Mouse (Mus musculus) left cerebral cortex, adult 9 months (tissue): ENCODE measurements around the gene Tnnt1.
"Not testable (repeated sequence)": the region's sequence is repeated elsewhere in the genome, so short reads cannot be mapped to it uniquely, and the experiment has no call there.

Experiments
- DNase-seq, 2 experiments: peaks; one replicate each; pipeline ENCODE4 v3.0.0; 2022; ENCODE audit warnings: low spot score in 2 of 2

Gene Tnnt1

GRCm38 (mm10) chr7:4516332-4517050 lies at the start of gene Tnnt1:
TSS of gene Tnnt1 (minus strand) at chr7:4516382.
- no peak for DNase-seq

- no peak for DNase-seq
These were observed 46.5 kb upstream of the Tnnt1 start for GRCm38 (mm10) chr7:4562660-4563059.

- DNase-seq: no peak
These were observed 41.0 kb upstream of the Tnnt1 start for GRCm38 (mm10) chr7:4557167-4557560.

DNA sequence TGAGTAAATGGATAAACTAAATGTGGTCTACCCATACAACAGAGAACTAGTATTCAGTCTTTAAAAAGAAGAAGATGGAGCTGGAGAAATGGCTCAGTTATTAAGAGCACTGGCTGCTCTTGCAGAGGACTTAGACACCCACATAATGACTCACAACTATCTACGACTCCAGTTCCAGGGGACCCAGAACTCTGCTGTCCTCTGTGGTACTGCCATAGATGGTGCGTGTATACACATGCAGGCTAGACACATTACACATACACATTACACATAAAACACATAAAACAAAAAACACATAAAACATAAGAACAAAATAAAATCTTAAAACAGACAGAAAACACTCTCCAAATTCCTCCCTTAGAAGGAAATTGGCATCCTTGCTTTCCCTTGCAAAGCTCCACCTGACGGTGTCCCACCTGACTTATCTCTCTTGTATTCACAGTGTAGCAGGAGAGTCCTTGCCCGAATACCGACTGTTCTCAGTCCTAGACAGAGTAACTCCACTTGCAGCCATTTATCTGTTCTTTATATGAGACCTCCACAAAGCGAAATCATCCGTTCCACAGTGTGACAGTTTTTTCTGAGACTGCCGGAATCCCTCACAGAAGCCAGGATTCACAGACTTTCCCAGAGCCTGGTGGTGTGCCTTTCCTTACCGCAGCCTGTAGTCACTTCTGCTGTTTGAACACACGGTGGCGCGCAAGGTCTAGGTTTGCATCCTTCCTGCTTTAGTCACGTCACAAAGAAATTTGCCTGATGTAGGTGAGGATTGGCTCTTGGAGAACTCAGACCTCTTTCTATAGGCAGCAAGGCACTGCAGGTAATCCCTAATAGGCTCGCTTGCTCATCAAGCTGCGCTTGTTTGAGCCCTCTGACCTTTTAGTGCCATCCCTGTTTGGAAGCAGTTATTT lies 40.3 kb upstream of the Tnnt1 start:
- peak; percentile 62 to 82 for DNase-seq

DNA sequence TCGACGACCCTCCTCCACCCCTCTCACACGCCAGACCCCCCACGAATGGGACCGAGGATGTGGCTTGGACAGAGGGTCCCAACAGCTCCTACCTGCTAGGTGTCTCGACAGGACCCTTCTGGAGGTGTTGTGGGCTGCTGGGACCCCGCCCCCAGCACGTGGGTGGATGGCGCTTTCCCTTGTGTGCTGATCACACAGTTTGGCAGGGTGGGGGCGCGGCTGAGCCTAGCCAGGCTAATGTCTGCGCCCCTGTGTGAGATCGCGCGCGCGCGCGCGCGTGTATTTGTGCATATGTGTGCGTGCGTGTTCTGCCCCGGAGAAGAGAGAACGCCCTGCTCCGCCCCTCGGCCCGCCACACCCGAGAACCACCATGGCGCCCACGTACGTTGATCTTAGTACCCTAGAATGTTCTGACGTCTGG lies 31.0 kb upstream of the Tnnt1 start, which contains the start of gene Syt5:
Syt5 (minus strand) TSS at position 321 of the 421 bp plus-strand sequence.
- DNase-seq: peak; percentile 61 to 76

DNA sequence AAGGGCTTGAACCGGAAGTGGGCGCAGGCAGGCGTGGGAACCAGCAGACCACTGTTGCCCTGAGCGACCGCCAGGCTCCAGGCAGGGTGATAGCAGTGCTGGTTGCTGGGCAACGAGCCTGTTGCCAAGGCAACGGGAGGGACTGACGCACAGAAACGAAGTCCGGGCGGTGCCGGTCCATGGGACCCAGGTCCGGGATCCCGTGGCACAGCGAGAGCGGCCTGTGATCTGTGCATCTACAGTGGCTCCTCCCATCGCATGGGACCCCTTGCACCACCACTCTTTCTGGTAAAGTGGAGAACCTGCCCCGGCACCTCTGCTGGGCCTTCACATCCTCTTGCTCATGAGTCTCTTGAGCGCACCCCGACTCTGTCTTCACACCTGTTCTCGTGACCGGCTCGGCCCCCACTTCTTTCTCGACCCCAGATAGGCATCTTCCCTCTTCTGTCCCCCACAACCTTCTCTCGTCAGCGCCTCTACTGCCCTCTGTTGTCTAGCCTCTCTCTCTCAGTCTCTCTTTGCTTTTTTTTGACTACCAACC lies 30.5 kb upstream of the Tnnt1 start:
- peak; percentile 89 to 95 for DNase-seq

DNA sequence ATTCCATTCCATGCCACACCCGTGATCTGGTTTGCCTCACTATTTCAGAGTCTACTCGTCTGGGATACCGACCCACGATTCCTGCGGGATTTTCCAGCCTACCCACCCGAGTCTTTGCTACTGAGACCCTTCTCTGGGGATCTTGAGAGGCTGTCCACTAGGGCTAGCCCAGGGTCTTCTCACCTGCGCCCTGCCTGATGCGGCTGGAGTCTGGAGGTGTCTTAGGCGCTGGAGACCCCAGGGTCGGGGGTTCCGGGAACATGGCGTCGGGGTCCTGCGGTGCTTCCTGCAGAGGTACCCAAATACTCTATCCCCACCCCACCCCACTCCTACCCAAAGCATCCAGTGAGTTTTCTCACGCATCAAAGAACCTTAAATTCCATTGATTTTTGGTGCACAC lies 29.9 kb upstream of the Tnnt1 start:
- peak in 1 of 2 experiments; percentile 29 for DNase-seq

DNA sequence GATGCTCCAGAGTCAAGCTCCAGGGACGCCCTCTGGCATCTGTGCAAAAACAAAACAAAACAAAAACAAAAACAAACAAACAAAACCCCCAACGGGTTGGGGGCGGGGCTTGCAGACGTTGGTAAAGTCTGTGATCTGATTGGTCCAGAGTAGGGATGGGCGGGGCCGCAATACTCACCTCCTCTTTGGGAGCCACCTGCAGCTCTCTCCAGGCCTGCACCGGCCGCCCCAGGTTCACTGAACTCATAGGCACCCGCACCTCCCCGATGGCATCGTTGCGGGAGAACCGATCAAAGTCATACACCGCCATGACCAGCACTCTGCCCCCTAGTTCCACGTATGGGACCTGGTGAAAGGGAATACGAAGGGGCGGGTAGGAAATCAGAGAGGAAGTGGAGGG lies 25.8 kb upstream of the Tnnt1 start:
- no peak for DNase-seq

- DNase-seq: no peak
These were observed 25.2 kb upstream of the Tnnt1 start for GRCm38 (mm10) chr7:4541344-4541743.

DNA sequence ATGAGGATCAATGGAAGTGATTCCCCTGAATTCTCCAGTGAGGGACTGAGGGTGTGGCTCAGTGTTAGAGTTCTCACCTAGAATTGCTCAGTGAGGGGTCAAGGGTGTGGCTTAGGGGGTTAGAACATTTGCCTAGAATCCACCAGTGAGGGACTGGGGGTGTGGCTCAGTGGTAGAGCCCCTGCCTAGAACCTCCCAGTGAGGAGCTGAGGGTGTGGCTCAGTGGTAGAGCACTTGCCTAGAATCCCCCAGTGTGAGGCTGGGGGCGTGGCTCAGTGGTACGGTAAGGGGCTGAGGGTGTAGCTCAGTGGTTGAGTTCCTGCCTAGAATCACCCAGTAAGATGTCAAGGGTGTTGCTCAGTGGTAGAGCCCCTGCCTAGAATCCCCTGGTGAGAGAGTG lies 22.8 kb upstream of the Tnnt1 start:
- DNase-seq: no peak

DNA sequence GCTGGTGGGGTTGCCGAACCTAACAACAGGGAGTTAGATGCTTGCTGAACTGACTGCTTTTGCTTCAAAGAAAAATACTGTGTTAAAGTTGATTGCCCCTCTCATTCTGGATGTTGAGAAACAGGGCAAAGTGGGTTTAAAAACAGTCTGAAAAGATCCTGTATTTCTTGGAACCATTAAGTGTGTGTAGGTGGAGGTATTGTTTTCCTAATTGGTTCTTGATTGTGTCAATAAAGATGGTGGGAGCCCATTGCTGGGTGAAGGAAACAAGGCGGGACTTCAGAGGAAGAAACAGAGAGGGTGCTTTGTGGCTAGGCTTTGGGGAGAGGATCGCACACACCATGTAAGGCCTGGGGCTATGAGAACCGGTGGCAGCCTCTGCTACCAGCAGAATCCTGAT lies 21.0 kb upstream of the Tnnt1 start:
- DNase-seq: no peak

DNA sequence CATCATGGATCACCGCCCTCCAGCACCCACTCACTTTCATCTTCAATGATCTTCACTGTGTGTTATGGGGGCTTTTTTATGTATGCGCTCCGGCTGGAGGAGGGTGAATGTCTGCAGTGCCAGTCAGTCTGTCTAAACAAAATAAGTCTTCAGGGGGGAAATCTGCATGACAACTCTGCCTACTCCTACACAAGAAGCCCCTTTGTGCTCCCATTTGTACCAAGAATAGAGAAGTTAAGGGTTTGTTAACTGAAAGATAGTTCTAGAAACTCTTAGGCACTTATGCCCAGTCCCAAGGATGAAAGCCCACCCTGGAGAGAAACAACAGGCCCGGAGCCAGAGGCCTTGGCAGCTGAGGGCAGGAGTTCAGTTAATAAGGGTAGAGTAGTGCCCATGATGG lies 20.2 kb upstream of the Tnnt1 start:
- DNase-seq: no peak

GRCm38 (mm10) chr7:4532005-4532729 lies 16.0 kb upstream of the Tnnt1 start, which contains the start of gene Dnaaf3:
TSS of gene Dnaaf3 (minus strand) at chr7:4532453.
- DNase-seq: no peak

DNA sequence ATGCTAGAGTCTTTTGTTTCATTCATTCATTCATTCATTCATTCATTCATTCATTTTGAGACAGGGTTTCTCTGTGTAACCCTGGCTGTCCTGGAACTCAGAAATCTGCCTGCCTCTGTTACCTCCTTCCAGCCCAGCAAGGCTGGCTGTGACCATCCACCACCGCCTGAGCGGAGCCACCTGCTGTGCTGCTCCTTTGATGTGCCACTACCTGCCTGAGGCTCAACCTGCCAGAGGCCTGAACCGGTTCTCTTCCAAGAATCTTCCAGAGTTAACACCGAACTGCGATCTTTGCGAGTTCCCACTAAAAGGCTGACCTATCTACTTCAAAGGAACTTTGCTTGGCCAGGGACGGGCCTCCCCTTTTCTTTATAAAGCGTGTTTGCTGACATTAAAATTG lies 14.0 kb upstream of the Tnnt1 start:
- DNase-seq: not testable (repeated sequence)

DNA sequence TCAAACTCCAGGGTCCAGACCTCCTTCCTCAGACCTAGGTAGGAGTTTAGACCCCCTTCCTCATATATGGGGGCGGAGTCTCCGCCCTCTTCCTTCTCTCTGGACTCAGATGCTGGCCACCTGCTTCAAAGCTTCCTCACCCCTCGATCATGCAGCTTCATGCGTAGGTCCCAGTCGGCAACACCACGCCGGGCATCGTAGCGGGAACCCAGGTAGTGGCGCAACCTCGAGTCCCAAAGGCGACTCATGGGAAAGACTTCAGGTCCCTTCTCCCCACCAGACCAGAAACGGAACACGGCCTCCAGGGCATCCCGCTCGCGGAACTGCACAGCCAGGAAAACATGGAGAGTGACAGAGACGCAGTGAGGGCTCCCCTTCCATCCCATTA lies 11.1 kb upstream of the Tnnt1 start:
- no peak for DNase-seq

- peak in 1 of 2 experiments; percentile 73 for DNase-seq
These were observed 10.4 kb upstream of the Tnnt1 start for GRCm38 (mm10) chr7:4526341-4527301.

DNA sequence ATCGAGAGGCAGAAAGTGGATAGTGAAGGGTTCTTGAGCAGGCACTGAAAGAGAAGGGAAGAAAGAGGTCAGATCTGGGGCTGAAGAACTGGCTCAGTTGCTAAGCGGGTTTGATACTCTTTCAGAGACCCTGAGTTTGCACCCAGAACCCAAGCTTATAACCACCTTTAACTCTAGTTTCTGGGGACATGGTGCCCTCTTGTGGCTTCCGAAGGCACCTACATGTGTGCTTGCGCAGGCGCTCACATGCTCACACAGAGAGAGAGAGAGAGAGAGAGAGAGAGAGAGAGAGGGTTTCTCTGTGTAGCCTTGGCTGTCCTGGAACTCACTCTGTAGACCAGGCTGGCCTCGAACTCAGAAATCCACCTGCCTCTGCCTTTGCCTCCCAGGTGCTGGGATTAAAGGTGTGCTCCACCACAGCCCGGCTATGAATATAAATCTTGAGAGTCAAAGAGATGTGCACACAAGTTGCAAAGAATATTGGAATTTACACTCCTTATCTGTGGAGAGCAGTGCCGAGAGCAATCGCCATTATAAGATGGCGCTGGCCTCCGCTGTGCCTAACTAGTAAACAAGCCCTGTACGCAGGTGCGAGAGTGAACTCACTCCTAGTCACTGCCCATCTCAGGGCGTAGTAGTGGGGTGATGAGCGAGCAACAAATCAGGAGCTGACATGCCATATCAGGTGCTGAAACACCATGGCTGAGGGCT lies 8.2 kb upstream of the Tnnt1 start, which contains the start of gene Tnni3:
Tnni3 (minus strand) TSS at position 18 of the 711 bp plus-strand sequence.
- DNase-seq: peak in 1 of 2 experiments; percentile 52

DNA sequence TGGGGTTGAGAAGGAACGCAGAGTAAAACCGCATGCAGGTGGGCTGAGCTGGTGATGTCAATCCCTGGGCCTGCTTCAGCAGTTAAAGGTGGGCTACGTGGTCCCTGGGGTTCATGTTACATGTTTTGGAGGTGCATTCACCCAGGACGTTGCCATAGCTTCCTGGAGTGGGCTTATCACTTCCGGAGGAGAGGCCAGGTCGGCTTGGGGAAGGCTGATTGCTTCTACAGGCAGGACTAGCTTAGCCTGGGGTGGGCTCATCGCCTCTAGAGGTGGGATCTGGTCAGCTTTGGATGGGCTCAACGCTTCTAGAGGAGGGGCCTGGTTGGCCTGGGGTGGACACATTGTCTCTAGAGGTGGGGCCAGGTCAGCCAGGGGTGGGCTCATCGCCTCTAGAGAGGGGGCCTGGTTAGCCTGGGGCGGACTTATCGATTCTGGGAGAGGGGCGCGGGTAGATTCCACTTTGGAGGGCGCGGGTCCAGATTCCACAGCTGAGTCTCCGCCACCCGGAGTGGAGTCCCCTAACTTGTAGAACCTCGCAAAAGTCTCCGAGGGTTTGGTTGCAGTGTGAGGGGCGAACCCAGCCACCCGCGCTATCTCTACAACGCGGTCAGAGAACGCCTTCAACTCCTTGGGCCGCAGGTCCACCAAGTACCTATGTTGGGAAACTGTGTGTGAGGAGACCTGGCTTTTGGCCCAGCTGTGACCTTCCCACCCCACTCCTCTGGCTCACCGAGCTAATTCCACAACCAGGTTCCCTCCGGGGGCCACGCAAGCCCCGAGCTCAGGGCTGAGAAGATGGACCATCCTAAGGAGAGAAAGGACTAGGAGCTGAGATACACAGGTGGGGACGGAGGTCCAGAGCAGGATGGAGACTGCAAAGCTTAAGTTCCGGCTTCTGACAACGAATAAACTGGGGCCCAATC lies 7.3 kb upstream of the Tnnt1 start:
- DNase-seq: no peak

DNA sequence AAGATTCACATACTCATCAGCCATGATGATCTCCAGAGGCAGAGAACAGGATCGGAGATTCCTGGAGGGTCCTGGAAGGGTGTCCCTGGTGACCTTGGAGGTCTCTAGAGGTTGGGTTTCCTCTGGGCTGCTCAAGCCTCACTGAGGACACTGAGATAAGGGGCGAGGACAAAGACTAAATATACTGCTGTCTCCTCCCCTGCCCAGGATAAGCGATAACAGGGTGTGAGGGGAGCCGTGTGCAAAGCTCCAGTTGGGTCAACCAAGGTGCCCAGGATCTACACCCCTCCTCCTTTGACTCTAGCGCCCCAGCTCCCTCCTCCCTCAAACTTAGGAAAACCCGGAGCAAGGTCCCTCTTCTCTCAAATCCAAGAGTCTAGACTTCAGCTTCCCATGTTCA lies 6.1 kb upstream of the Tnnt1 start:
- no peak for DNase-seq
